Mouse (Mus musculus) liver, embryonic 12.5 days (tissue): ENCODE results near the gene Isg20. TPM values are rescaled to one million over a fixed set of nuclear protein-coding genes. Genes with fewer than 3 reads are reported as not detected.

Experiments
- microRNA-seq: library from miRNA; unstranded; fragments of <30 nt; microRNA quantifications from one replicate; pipeline ENCODE4, GENCODE M21; 2017
- polyA plus RNA-seq: library from polyadenylated mRNA; unstranded; fragments of >200 nt; fragmentation: Nextera tagmentation; extraction: Ambion mirVana; gene quantifications from 2 replicates; pipeline ENCODE4 v1.2.1, GENCODE M21; 2016

Gene Isg20
- polyA plus RNA-seq, 1 experiment from 2014 or later, result 7.7 TPM

Small RNA genes lying within 50 kb of the gene (microRNA-seq; reads per million reads assigned to microRNA genes)
- gene Mir7-2, result 19.3 reads per million, percentile 30 among the genes with 10 or more reads in this experiment

Other genes starting within 250 kb of the Isg20 start
- gene Ntrk3, start 175.4 kb upstream of the Isg20 start, polyA plus RNA-seq, result 0.24 and 0.79 TPM in 2 replicates
- 55.7 and 57.2 TPM in 2 replicates for gene Mrps11, start 130.3 kb upstream of the Isg20 start, polyA plus RNA-seq
- 72.2 TPM in 2 replicates for gene Mrpl46, start 129.9 kb upstream of the Isg20 start, polyA plus RNA-seq
- gene Det1, start 66.2 kb upstream of the Isg20 start, polyA plus RNA-seq, result 13.6 and 13.7 TPM in 2 replicates
- gene Aen, start 17.6 kb upstream of the Isg20 start, polyA plus RNA-seq, result 36.5 and 38.3 TPM in 2 replicates
- gene Acan, start 140.1 kb downstream of the Isg20 start, polyA plus RNA-seq, result not detected in 2 replicates
- 0.26 and 0.71 TPM in 2 replicates for gene Hapln3, start 217.6 kb downstream of the Isg20 start, polyA plus RNA-seq
- gene Mfge8, start 235.6 kb downstream of the Isg20 start, polyA plus RNA-seq, result 58.0 and 59.4 TPM in 2 replicates